Mouse (Mus musculus) ES-E14 (cell line): ENCODE data around the gene Zmynd10. TPM values are rescaled to one million over a fixed set of nuclear protein-coding genes. Genes with fewer than 3 reads are reported as not detected.
A peak's percentile ranks its signal among the peaks of the same experiment; 100 is the strongest.

ENCODE experiments used
- DNase-seq: peaks from one replicate; pipeline ENCODE4 v3.0.0-alpha.2; 2013; ENCODE audit warnings: low read depth, low spot score
- H3K27ac ChIP-seq: 2 replicates; pipeline ENCODE4 v1.5.1; 2012; ENCODE audit warnings: low read depth, mild to moderate bottlenecking, low read length, moderate library complexity, mixed read lengths; ENCODE audit not compliant: poor library complexity, insufficient read depth, severe bottlenecking
- H3K36me3 ChIP-seq: 2 replicates; pipeline ENCODE4 v1.6.1; 2012; ENCODE audit warnings: mild to moderate bottlenecking, low read length, moderate library complexity, mixed read lengths; ENCODE audit not compliant: control insufficient read depth, poor library complexity, insufficient read depth, severe bottlenecking
- H3K4me1 ChIP-seq, 2 experiments: fragments of 150-350 bp in 1 of 2; sonication (generic) in 1 of 2; 2 replicates each; pipeline ENCODE4 v1.6.1; 2012; ENCODE audit warnings: low read length in 2 of 2, mild to moderate bottlenecking in 1 of 2, mixed read lengths in 1 of 2; ENCODE audit not compliant: control insufficient read depth in 2 of 2, insufficient read depth in 2 of 2, poor library complexity in 1 of 2
- H3K4me3 ChIP-seq, 2 experiments: fragments of 150-350 bp in 1 of 2; sonication (generic) in 1 of 2; 2 replicates each; pipeline ENCODE4 v1.5.1; 2012; ENCODE audit warnings: low read length in 2 of 2, low read depth in 1 of 2, mild to moderate bottlenecking in 1 of 2, mixed read lengths in 1 of 2; ENCODE audit not compliant: insufficient read depth in 1 of 2, poor library complexity in 1 of 2, severe bottlenecking in 1 of 2
- H3K9ac ChIP-seq: 2 replicates; pipeline ENCODE4 v1.6.1; 2012; ENCODE audit warnings: low read depth, mild to moderate bottlenecking, low read length, mixed read lengths; ENCODE audit not compliant: poor library complexity, insufficient read depth, severe bottlenecking
- H3K9me3 ChIP-seq: fragments of 150-350 bp; sonication (generic); 2 replicates; pipeline ENCODE4 v1.6.1; 2012; ENCODE audit warnings: low read depth, mild to moderate bottlenecking, low read length; ENCODE audit not compliant: control insufficient read depth, insufficient read depth
- CHD2 ChIP-seq: IDR thresholded peaks from 2 replicates; pipeline ENCODE4 v1.6.1; 2014; ENCODE audit warnings: mild to moderate bottlenecking, low read depth, low read length, inconsistent platforms
- HCFC1 ChIP-seq: IDR thresholded peaks from 2 replicates; pipeline ENCODE4 v1.6.1; 2012; ENCODE audit warnings: low read length, inconsistent platforms, borderline replicate concordance; ENCODE audit not compliant: insufficient read depth
- MAFK ChIP-seq: IDR thresholded peaks from 2 replicates; pipeline ENCODE4 v1.6.1; 2014; ENCODE audit warnings: mild to moderate bottlenecking, low read depth, low read length, inconsistent platforms; ENCODE audit not compliant: insufficient read depth
- ZC3H11A ChIP-seq: IDR thresholded peaks from 2 replicates; pipeline ENCODE4 v1.6.1; 2012; ENCODE audit warnings: low read depth, mild to moderate bottlenecking, inconsistent platforms, low read length, borderline replicate concordance
- ZNF384 ChIP-seq: IDR thresholded peaks from 2 replicates; pipeline ENCODE4 v1.6.1; 2012; ENCODE audit warnings: low read depth, low read length, inconsistent platforms
- in situ Hi-C, 2 experiments: fragments of 600-800 bp; cut with MboI; formaldehyde crosslinking; loops; one replicate each; pipeline ENCODE4 v1.15.1; 2025; ENCODE audit warnings: low sequenced_read_pairs in 2 of 2, inconsistent platforms in 1 of 2; ENCODE audit not compliant: unreplicated experiment in 2 of 2
- total RNA-seq: library from RNA; depleted of rRNA; stranded (reverse); fragments of 300-350 nt; gene quantifications from 2 replicates; pipeline ENCODE4 v1.2.3, GENCODE M21; 2012

The Zmynd10 gene
- total RNA-seq, 1 experiment, result 0.49 TPM

DNA sequence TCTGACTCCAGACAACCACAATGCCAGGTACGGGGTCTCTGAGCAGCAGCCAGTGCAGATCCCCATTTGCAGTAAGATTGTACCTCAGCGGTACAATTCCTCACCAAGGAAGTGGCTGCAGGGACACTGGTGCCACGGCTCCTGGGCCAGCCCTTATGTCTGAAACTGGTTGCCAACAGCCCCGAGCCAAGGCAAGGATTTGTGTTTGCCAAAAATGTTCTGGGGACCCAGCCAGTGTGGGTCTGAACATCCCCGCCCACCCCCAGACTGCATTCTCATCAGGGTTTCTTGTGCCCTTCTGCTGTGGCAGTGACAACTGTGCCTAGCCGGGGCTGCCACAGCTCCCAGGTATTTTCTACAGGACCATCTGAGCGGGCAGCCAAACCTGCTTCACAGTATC lies 8.9 kb upstream of the Zmynd10 start:
- Histone ChIP-seq H3K27ac (no peak overlapping the region), H3K4me3 (no peak overlapping the region), H3K4me1 (peaks cover 4 to 15% of the 10 kb centered on the region in 2 experiments; a peak in 3 of 4 replicates), H3K9me3 (no peaks in the 10 kb centered on the region), H3K9ac (no peak overlapping the region), H3K36me3 (peaks cover 22% of the 10 kb centered on the region)
- DNase-seq, result no peak
- in situ Hi-C loops, result no loop called here
- TF ChIP-seq ZNF384 (no peak), MAFK (no peak), CHD2 (no peak), ZC3H11A (no peak)

DNA sequence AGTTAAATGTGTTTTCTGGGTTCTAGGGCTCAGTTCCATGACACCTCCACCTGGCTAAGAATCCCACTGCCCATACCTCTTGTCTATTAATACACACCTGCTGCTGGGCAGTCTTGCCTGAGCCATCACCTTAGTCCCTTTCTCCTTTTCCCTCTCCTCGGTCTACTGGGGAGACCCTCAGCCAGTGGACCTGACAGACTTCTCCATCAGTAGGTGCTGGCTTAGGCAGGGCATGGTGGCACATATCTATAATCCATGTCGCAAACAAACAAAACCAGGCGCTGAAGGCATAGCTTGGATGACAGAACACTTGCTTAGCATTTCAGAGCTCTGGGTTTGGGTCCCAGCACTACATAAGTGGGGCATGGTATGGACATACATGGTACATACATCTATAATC lies 8.4 kb upstream of the Zmynd10 start:
- Histone ChIP-seq H3K36me3 (peaks cover 22% of the 10 kb centered on the region), H3K4me1 (peaks cover 4 to 17% of the 10 kb centered on the region in 2 experiments; a peak in 3 of 4 replicates), H3K9me3 (no peaks in the 10 kb centered on the region), H3K9ac (no peak overlapping the region), H3K4me3 (no peak overlapping the region), H3K27ac (no peak overlapping the region)
- in situ Hi-C loops, result no loop called here
- DNase-seq, result no peak
- TF ChIP-seq CHD2 (no peak), ZNF384 (no peak), HCFC1 (no peak), MAFK (no peak), ZC3H11A (no peak)

DNA sequence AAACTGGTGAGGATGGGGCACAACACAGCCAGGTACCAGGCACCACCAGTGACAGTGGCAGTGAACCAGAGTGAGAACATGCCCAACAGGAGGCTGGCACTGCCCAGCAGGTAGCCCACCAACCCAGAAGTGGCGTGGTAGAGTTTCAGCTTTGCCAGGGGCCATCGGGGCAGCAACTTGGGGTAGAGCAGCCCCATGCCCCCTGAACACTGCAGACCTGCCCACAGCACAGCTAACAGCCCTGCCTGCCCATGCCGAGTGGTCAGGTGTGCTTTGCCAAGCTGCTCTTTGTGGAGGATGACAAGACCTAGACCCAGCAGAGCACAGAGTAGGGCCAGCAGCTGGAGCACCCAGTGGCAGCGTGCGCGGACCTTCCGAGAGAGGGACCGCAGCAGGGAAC lies 7.2 kb upstream of the Zmynd10 start:
- no peak overlapping the region for H3K4me3 ChIP-seq
- in situ Hi-C loops, result no loop called here
- H3K4me1 ChIP-seq, result peaks cover 4 to 19% of the 10 kb centered on the region in 2 experiments; a peak in 3 of 4 replicates
- peaks cover 28% of the 10 kb centered on the region for H3K36me3 ChIP-seq
- H3K27ac ChIP-seq, result no peak overlapping the region
- H3K9me3 ChIP-seq, result no peaks in the 10 kb centered on the region
- TF ChIP-seq CHD2, result no peak
- TF ChIP-seq ZC3H11A, result no peak
- no peak for TF ChIP-seq HCFC1
- TF ChIP-seq ZNF384, result no peak
- TF ChIP-seq MAFK, result no peak
- DNase-seq, result no peak
- no peak overlapping the region for H3K9ac ChIP-seq

DNA sequence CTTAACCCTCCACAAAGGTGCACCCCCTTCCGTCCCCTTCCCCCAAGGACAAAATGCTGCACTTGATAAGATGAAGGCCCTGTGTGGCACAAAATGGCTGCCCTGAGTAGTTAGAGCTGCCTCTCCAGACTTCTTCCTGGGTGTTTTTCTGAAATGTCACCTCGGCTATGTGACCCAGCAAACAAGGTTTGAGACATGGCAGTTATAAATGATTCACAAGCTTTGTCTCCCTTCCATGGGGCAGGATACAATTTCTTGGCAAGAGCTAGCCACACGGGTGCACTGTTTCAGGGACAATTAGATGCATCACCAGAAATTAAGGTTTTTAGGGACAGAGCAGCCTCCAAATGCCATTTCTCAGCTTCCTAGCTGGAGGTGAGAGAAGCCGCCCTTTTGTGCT lies 6.7 kb upstream of the Zmynd10 start:
- no peak overlapping the region for H3K4me3 ChIP-seq
- H3K9ac ChIP-seq, result no peak overlapping the region
- peaks cover 3 to 19% of the 10 kb centered on the region in 2 experiments; a peak in 3 of 4 replicates for H3K4me1 ChIP-seq
- in situ Hi-C loops, result no loop called here
- no peaks in the 10 kb centered on the region for H3K9me3 ChIP-seq
- DNase-seq, result no peak
- H3K27ac ChIP-seq, result no peak overlapping the region
- TF ChIP-seq HCFC1, result no peak
- no peak for TF ChIP-seq ZNF384
- TF ChIP-seq CHD2, result no peak
- TF ChIP-seq MAFK, result no peak
- no peak for TF ChIP-seq ZC3H11A
- peaks cover 28% of the 10 kb centered on the region for H3K36me3 ChIP-seq

DNA sequence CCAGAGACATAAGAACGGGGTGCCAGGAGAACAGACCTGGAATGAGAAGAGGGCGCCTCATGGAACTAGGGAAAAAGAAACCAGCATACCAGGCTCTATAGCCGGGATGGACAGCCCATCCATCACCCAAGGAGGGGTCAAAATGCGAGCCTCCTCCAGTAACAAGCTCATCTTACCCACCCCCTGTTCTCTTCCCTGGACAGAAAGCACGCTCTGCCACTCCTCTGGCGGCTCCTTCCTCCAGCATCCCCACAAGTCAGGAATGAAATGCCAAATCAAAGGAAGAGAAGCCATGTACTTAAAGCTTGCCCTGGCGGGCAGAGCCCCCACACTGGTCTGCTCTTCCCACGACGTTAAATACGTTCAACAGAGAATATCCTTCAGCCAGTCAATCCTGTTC lies 6.1 kb upstream of the Zmynd10 start:
- Histone ChIP-seq H3K9ac (no peak overlapping the region), H3K4me3 (peak overlapping the region; percentile 80 to 93), H3K36me3 (peaks cover 28% of the 10 kb centered on the region), H3K9me3 (no peaks in the 10 kb centered on the region), H3K27ac (no peak overlapping the region), H3K4me1 (peaks cover 0 to 15% of the 10 kb centered on the region in 2 experiments; a peak in 3 of 4 replicates)
- no peak for DNase-seq
- in situ Hi-C loops, result no loop called here
- no peak for TF ChIP-seq MAFK
- no peak for TF ChIP-seq ZNF384
- no peak for TF ChIP-seq ZC3H11A
- TF ChIP-seq HCFC1, result no peak
- TF ChIP-seq CHD2, result no peak
